Mouse (Mus musculus): ENCODE measurements around the gene Cryba4. TPM values are rescaled to one million over a fixed set of nuclear protein-coding genes. Genes with fewer than 3 reads are reported as not detected.

The Cryba4 gene
- polyA plus RNA-seq, 1 experiment from 2014 or later: not detected

DNA sequence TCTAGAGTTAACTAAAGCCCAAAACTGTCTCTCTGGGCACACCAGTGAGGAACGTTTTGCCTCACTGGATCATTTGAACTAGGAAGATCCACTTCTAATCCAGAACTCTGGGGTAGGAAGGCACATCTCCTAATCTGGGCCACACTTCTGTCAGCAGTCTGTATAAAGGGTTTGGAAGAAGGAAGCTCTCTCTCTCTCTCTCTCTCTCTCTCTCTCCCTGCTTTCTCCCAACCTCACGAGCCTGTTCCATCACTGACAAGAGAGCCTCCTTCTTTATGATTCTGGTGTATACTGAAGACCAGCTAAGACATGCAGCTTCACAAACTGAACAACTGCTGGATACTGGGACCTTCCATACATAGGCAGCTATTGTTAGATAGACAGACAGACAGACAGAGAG is 10.5 kb downstream of the Cryba4 start:
- H3K27me3 ChIP-seq: peaks cover 4% of the 10 kb centered on the region
- ATAC-seq: no peak
- DNase-seq (ENCODE audit: low read depth, low spot score): no peak
- ChIA-PET POLR2A (interaction anchor here (0.8 to 1.8 kb wide), 4 partner anchors 9 to 101 kb away, joined by 3 to 6 read pairs (median 3); partner anchors contain the start of genes Hps4 and Srrd), CTCF (interaction anchor here (1.1 to 2.7 kb wide), 14 partner anchors 9 to 191 kb away, joined by 3 to 25 read pairs (median 6); partner anchors contain the start of gene Tpst2)
- no peak for TF ChIP-seq CTCF (IDR thresholded peaks at IDR 0.05)
- in situ Hi-C loops (cut with MboI; ENCODE audit: low pct_unique_long_range_greater_than_20kb): loop anchor here (5.0 kb wide), 2 partner anchors 95 to 185 kb away; no protein-coding TSS in a partner anchor

DNA sequence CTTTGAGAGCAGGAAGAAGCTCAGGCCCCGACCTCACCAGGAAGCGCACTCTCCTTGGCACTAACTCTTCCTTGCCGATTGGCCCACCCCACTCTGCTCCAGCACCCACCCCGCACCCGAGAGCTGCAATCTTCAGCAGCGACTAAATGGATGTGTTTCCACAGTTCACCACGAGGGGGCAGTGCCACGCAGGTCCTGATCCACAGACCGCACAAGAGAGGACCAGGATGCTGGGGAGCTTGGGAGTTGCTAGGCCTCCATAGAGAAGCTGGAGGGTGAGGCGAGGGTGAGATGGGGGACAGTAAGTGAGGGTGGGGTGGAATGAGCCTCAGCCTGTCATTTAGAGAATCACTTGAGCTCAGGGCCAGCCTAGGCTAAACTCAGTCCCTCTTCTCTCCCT is 11.6 kb downstream of the Cryba4 start:
- in situ Hi-C loops (cut with MboI; ENCODE audit: low pct_unique_long_range_greater_than_20kb): loop anchor here (5.0 kb wide), 2 partner anchors 97 to 187 kb away; no protein-coding TSS in a partner anchor

GRCm38 (mm10) chr5:112238781-112239482 is 13.4 kb downstream of the Cryba4 start:
- peaks cover 11% of the 10 kb centered on the region for H3K27me3 ChIP-seq
- ATAC-seq (no peak), DNase-seq (ENCODE audit: low read depth, low spot score) (no peak)
- TF ChIP-seq CTCF (IDR thresholded peaks at IDR 0.05): no peak
- in situ Hi-C loops (cut with MboI; ENCODE audit: low pct_unique_long_range_greater_than_20kb): no loop called here
- ChIA-PET POLR2A (no interaction called here), CTCF (no interaction called here)

More for the DNA sequence above, 11.6 kb downstream of the Cryba4 start:
- DNase-seq (ENCODE audit: low read depth, low spot score) (peak; percentile 39), ATAC-seq (peak; percentile 48)
- ChIA-PET CTCF (interaction anchor here (0.5 to 2.7 kb wide), 25 partner anchors 8 to 193 kb away, joined by 3 to 25 read pairs (median 4); partner anchors contain the start of gene Tpst2), POLR2A (interaction anchor here (0.8 to 1.1 kb wide), 2 partner anchors 84 to 101 kb away, joined by 3 to 7 read pairs; no protein-coding TSS in a partner anchor)
- peak; percentile 94 for TF ChIP-seq CTCF (IDR thresholded peaks at IDR 0.05)
- H3K27me3 ChIP-seq: peaks cover 11% of the 10 kb centered on the region

DNA sequence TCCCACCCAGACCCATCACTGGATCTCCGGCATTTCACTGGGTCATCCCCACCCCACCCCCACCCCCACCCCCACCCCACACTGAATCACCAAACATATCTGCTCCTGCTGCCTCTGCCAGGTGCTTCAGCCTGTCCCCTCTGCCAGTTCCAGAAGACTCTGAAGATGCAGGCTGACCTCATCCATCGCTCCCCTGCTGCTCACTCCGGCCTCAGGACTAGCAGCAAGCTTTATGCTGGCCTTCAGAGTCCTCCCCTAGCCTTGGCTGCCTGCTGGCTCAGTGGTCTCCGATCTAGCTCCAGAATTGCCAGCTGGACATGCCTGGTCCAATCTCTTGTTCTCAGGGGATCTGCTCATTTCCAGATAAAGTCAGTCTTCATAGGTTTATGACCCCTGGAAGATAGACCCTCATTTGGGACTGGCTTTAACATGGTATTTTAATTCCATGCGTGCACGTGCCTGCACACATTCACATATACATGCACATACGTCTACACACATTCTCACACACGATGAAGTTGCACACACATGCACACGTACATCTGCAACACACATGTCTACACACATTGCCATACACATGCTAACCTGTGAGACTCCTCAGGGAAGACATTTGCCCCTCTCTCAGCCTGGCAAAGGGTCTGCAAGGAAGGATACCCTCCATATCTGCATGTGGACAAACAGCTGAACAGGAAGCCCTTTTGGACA is 14.3 kb downstream of the Cryba4 start:
- H3K27me3 ChIP-seq: peaks cover 11% of the 10 kb centered on the region
- CTCF ChIA-PET: no interaction called here
- POLR2A ChIA-PET: no interaction called here
- ATAC-seq (no peak), DNase-seq (ENCODE audit: low read depth, low spot score) (no peak)
- no peak for TF ChIP-seq CTCF (IDR thresholded peaks at IDR 0.05)
- in situ Hi-C loops (cut with MboI; ENCODE audit: low pct_unique_long_range_greater_than_20kb): no loop called here

DNA sequence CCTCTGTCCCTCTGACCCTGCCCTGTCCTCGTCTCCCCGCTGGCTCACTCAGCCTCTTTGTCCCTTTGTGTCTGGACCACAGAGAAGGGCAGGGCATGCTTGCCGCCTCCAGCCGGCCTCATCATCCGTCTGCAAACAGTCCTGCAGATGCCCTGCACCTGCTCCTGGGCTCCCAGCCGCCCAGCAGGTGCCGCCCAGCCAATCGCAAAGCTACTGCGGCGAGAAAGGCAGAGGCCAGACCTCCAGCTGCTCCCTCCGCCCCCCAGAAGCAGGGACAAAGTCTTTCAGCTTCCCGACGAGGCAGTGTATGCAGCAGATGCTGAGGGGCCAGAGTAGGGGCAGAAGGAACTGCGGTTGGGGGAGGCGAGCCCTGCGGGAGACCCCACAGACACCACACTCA is 14.9 kb downstream of the Cryba4 start:
- ChIA-PET POLR2A (no interaction called here), CTCF (no interaction called here)
- in situ Hi-C loops (cut with MboI; ENCODE audit: low pct_unique_long_range_greater_than_20kb): no loop called here
- ATAC-seq: no peak
- H3K27me3 ChIP-seq: peaks cover 11% of the 10 kb centered on the region
- TF ChIP-seq CTCF (IDR thresholded peaks at IDR 0.05): no peak
- no peak for DNase-seq (ENCODE audit: low read depth, low spot score)

DNA sequence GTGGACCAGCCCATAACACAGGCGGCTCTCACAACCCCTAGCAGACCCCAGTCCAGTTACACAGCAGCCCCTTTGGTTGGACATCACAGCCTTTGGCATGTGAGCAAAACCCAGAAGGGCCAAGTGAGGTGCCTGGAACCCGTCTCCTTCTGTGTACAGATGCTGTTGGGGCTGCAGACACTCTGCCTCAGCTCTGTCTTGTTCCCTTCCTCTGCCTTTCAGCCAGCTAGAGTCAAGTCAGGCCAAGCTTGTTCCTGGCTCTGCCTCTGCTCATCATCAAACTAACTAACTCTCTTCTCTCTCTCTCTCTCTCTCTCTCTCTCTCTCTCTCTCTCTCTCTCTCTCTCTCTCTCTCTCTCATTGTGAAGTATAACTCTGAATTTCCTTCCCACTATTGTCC is 15.7 kb downstream of the Cryba4 start:
- DNase-seq (ENCODE audit: low read depth, low spot score) (no peak), ATAC-seq (no peak)
- no peak for TF ChIP-seq CTCF (IDR thresholded peaks at IDR 0.05)
- CTCF ChIA-PET: no interaction called here
- in situ Hi-C loops (cut with MboI; ENCODE audit: low pct_unique_long_range_greater_than_20kb): no loop called here
- POLR2A ChIA-PET: no interaction called here
- peaks cover 11% of the 10 kb centered on the region for H3K27me3 ChIP-seq

DNA sequence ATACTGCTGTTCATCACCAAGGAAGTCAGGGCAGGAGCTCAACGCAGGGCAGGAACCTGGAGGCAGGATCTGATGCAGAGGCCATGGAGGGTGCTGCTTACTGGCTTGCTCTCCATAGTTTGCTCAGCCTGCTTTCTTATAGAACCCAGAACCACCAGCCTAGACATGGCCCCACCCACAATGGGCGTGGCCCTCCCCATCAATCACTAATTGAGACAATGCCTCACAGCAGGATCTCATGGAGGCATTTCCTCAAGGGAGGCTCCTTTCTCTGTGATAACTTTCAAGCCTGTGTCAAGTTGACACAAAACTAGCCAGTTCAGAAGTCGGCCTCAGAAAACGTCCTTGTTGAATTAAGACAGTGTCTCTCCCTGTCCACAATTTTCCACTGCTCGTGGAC is 16.5 kb downstream of the Cryba4 start:
- TF ChIP-seq CTCF (IDR thresholded peaks at IDR 0.05): no peak
- H3K27me3 ChIP-seq: peaks cover 12% of the 10 kb centered on the region
- ChIA-PET POLR2A (no interaction called here), CTCF (no interaction called here)
- DNase-seq (ENCODE audit: low read depth, low spot score) (no peak), ATAC-seq (no peak)
- in situ Hi-C loops (cut with MboI; ENCODE audit: low pct_unique_long_range_greater_than_20kb): no loop called here

GRCm38 (mm10) chr5:112228240-112229076 is 23.9 kb downstream of the Cryba4 start:
- ATAC-seq (no peak), DNase-seq (ENCODE audit: low read depth, low spot score) (no peak)
- TF ChIP-seq CTCF (IDR thresholded peaks at IDR 0.05): no peak
- CTCF ChIA-PET: interaction anchor here (1.0 kb wide), 1 partner anchor 13 kb away, joined by 3 read pairs; no protein-coding TSS in a partner anchor
- POLR2A ChIA-PET: no interaction called here
- in situ Hi-C loops (cut with MboI; ENCODE audit: low pct_unique_long_range_greater_than_20kb): no loop called here
- H3K27me3 ChIP-seq: peaks cover 63% of the 10 kb centered on the region

- no peak for TF ChIP-seq CTCF (IDR thresholded peaks at IDR 0.05)
- H3K27me3 ChIP-seq: peaks cover 66% of the 10 kb centered on the region
- CTCF ChIA-PET: interaction anchor here (1.0 kb wide), 1 partner anchor 12 kb away, joined by 3 read pairs; no protein-coding TSS in a partner anchor
- in situ Hi-C loops (cut with MboI; ENCODE audit: low pct_unique_long_range_greater_than_20kb): no loop called here
- DNase-seq (ENCODE audit: low read depth, low spot score): no peak
- ATAC-seq: no peak
- POLR2A ChIA-PET: no interaction called here
These were observed 24.4 kb downstream of the Cryba4 start for GRCm38 (mm10) chr5:112227898-112228239.

GRCm38 (mm10) chr5:112227354-112227753 is 25.0 kb downstream of the Cryba4 start:
- no peak for DNase-seq (ENCODE audit: low read depth, low spot score)
- H3K27me3 ChIP-seq: peaks cover 66% of the 10 kb centered on the region
- POLR2A ChIA-PET: no interaction called here
- CTCF ChIA-PET: interaction anchor here (1.0 kb wide), 1 partner anchor 12 kb away, joined by 3 read pairs; no protein-coding TSS in a partner anchor
- no peak for ATAC-seq
- in situ Hi-C loops (cut with MboI; ENCODE audit: low pct_unique_long_range_greater_than_20kb): no loop called here
- TF ChIP-seq CTCF (IDR thresholded peaks at IDR 0.05): no peak

All from Patski (cell line).